Mouse (Mus musculus) midbrain, embryonic 15.5 days (tissue): ENCODE measurements around the gene Mrpl24. TPM values are rescaled to one million over a fixed set of nuclear protein-coding genes. Genes with fewer than 3 reads are reported as not detected.

Experiments used
- ATAC-seq: fragments of 200-750 bp; cut with Nextera tagmentation; replicated peaks from 2 replicates; pipeline ENCODE4 v1.8.0; 2017; ENCODE audit warnings: moderate TSS enrichment
- H3K27ac ChIP-seq: fragments of 300-500 bp; sonication (generic); 2 replicates; pipeline ENCODE4 v1.5.1; 2015; ENCODE audit warnings: mild to moderate bottlenecking, inconsistent platforms
- H3K27me3 ChIP-seq: fragments of 300-500 bp; sonication (generic); replicated peaks from 2 replicates; pipeline ENCODE4 v1.6.1; 2015; ENCODE audit warnings: inconsistent platforms
- H3K36me3 ChIP-seq: fragments of 300-500 bp; sonication (generic); replicated peaks from 2 replicates; pipeline ENCODE4 v1.6.1; 2015; ENCODE audit warnings: inconsistent platforms
- H3K4me1 ChIP-seq: fragments of 300-500 bp; sonication (generic); 2 replicates; pipeline ENCODE4 v1.6.1; 2015; ENCODE audit warnings: inconsistent platforms
- H3K4me2 ChIP-seq: fragments of 300-500 bp; sonication (generic); 2 replicates; pipeline ENCODE4 v1.6.1; 2015; ENCODE audit warnings: inconsistent platforms, mild to moderate bottlenecking, moderate library complexity
- H3K4me3 ChIP-seq: fragments of 300-500 bp; sonication (generic); 2 replicates; pipeline ENCODE4 v1.5.1; 2015; ENCODE audit warnings: mild to moderate bottlenecking, inconsistent platforms
- H3K9ac ChIP-seq: fragments of 300-500 bp; sonication (generic); 2 replicates; pipeline ENCODE4 v1.6.1; 2015; ENCODE audit warnings: mild to moderate bottlenecking, inconsistent platforms
- H3K9me3 ChIP-seq: fragments of 300-500 bp; sonication (generic); 2 replicates; pipeline ENCODE4 v1.6.1; 2016; ENCODE audit warnings: inconsistent platforms
- WGBS: fragments of 180-500 bp; shearing (Covaris S2); methylation state at CpG from one replicate; pipeline ENCODE4 v1.1.7; 2015; ENCODE audit warnings: mixed read lengths; 5-methylcytosine and 5-hydroxymethylcytosine counted together
- polyA plus RNA-seq: library from polyadenylated mRNA; unstranded; fragments of >200 nt; fragmentation: Nextera tagmentation; extraction: Ambion mirVana; gene quantifications from 2 replicates; pipeline ENCODE4 v1.2.1, GENCODE M21; 2015

Mrpl24 gene
- polyA plus RNA-seq, 1 experiment from 2014 or later: 55.4 TPM

- Histone ChIP-seq H3K4me1 (peaks cover 19% of the 10 kb centered on the region), H3K9me3 (no peaks in the 10 kb centered on the region), H3K36me3 (peaks cover 22% of the 10 kb centered on the region), H3K27ac (no peak overlapping the region), H3K4me2 (no peak overlapping the region), H3K27me3 (no peaks in the 10 kb centered on the region), H3K4me3 (no peak overlapping the region), H3K9ac (no peak overlapping the region)
- WGBS: 90% methylated on average over 1 of the region's 1 CpGs
- ATAC-seq: no peak
These were observed 2.3 kb upstream of the Mrpl24 start for GRCm38 (mm10) chr3:87916990-87917389.

GRCm38 (mm10) chr3:87918551-87918950 is 755 bp upstream of the Mrpl24 start:
- Histone ChIP-seq H3K9me3 (no peaks in the 10 kb centered on the region), H3K4me3 (no peak overlapping the region), H3K27me3 (no peaks in the 10 kb centered on the region), H3K9ac (no peak overlapping the region), H3K27ac (peak overlapping the region; percentile 63; the same call in 1 of the 2 replicates), H3K4me2 (peak overlapping the region; percentile 74), H3K4me1 (peaks cover 19% of the 10 kb centered on the region), H3K36me3 (peaks cover 36% of the 10 kb centered on the region)
- peak; percentile 7; the same call in 1 of the 2 replicates for ATAC-seq
- WGBS: 95% methylated on average over 1 of the region's 1 CpGs

DNA sequence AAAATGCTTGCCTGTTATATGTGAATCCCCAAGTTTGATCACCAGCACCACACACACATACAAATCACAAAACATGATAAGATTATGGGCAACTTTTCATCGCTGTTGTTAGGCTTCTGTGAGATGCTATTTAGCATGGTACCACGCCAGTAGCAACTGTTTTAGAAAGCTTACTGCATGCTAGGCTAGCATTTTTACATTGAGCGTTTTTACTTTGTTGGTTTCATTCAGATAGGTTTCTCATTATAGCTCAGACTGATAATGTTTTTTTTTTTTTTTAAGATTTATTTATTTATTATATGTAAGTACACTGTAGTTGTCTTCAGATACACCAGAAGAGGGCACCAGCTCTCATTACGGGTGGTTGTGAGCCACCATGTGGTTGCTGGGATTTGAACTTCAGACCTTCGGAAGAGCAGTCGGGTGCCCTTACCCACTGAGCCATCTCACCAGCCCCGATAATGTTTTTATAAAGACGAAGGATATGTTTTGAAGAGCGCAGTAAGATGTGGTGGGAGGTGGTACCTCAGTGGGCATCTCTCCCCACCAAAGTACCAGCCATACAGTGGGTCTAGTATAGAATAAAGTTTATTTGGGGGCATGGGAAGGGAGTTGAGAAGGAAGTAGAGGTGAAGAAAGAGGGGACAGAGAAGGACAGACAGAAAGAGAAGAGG is 1.1 kb downstream of the Mrpl24 start:
- Histone ChIP-seq H3K36me3 (peaks cover 38% of the 10 kb centered on the region; the same call in 1 of the 2 replicates), H3K27me3 (no peaks in the 10 kb centered on the region), H3K4me1 (peaks cover 19% of the 10 kb centered on the region), H3K27ac (no peak overlapping the region), H3K9me3 (no peaks in the 10 kb centered on the region), H3K9ac (peak overlapping the region; percentile 47; the same call in 1 of the 2 replicates), H3K4me3 (peak overlapping the region; percentile 65), H3K4me2 (peak overlapping the region; percentile 74)
- ATAC-seq: no peak
- WGBS: 69% methylated on average over 9 of the region's 9 CpGs

DNA sequence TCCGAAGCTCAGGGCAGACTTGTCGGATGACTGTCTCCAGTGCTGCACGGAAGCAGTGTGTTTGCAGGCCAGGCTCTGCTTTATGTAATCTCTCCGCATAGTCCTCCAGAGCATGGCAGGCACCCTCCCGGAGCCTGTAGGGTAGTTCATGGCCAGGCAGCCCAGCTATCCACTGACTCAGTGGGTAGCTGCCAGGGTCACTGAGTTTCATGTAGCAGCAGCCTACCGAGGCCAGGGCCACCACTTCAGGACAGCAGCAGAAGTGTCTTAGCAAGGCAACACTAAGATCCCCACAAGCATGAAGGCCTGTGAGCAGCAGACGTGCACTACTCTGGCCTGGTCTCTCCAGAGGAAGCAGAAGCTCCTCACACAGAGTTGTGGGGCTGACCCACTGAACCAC is 5.7 kb downstream of the Mrpl24 start:
- Histone ChIP-seq H3K4me1 (peaks cover 18% of the 10 kb centered on the region), H3K27me3 (no peaks in the 10 kb centered on the region), H3K4me3 (no peak overlapping the region), H3K27ac (no peak overlapping the region), H3K36me3 (peaks cover 37% of the 10 kb centered on the region; the same call in 1 of the 2 replicates), H3K4me2 (no peak overlapping the region), H3K9ac (no peak overlapping the region), H3K9me3 (no peaks in the 10 kb centered on the region)
- ATAC-seq: no peak
- 93% methylated on average over 7 of the region's 7 CpGs for WGBS

DNA sequence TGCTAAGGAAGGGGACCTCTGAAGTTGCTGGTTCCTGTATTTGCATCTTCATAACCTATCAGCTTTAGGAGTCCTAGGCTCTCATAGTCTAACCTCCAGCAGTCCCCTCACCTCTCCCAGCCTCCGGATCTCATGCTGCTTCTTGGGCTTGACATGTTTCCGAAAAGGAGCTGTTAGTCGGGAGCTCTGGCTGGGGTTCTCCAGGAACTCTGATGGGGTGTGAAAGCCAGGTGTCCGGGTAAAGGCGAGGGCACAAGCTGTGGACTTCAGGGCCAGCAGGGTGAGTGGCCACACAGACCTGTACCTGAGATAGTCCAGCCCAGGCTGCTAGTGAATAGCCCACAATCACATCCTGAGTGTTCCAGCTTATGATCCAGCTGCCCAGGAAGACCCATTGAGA is 8.1 kb downstream of the Mrpl24 start:
- H3K27ac ChIP-seq: no peak overlapping the region
- H3K4me3 ChIP-seq: no peak overlapping the region
- H3K4me1 ChIP-seq: peaks cover 25% of the 10 kb centered on the region
- no peaks in the 10 kb centered on the region for H3K9me3 ChIP-seq
- no peak overlapping the region for H3K9ac ChIP-seq
- H3K36me3 ChIP-seq: peaks cover 33% of the 10 kb centered on the region; the same call in 1 of the 2 replicates
- WGBS: 85% methylated on average over 5 of the region's 5 CpGs
- no peak overlapping the region for H3K4me2 ChIP-seq
- H3K27me3 ChIP-seq: no peaks in the 10 kb centered on the region
- ATAC-seq: no peak

DNA sequence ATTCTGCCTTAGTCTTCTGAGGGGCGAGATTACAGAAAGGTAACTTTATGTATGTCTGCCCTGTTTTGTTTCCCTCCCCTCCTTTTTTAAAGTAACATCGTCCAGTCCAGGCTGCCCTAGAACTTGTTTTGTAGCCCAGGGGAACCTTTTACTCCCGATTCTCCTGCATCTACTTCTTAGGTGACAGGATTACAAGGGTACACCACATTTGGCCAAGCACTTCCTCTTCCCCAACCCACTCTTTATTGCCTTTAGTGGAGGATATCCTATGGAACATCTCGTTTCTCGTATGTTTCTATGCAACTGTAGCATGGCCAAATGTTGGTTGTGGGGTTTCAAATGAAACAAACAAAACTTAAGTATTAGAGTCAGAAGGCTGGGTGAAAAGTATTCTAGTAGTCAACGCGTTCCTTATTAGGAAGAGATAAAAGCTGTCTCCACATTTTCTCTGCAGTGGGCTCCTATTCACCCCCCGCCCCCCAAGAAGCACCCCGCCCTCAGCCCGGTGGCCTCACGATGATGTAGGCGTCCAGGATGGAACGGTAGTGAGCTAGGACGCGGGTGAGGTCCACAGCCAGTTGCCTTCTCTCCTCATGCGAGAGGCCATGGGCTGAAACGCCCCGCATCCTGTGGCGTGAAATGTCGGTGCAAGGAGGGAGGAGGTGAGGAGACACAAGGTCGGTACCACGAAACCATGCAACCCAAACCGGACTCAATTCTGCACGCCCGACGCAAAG is 10.2 kb downstream of the Mrpl24 start:
- H3K27ac ChIP-seq: peak overlapping the region; percentile 92
- peaks cover 14% of the 10 kb centered on the region; the same call in 1 of the 2 replicates for H3K36me3 ChIP-seq
- H3K27me3 ChIP-seq: no peaks in the 10 kb centered on the region
- ATAC-seq: peak; percentile 73
- peak overlapping the region; percentile 82 for H3K9ac ChIP-seq
- H3K4me3 ChIP-seq: peak overlapping the region; percentile 88
- H3K4me1 ChIP-seq: peaks cover 39% of the 10 kb centered on the region
- peak overlapping the region; percentile 77 for H3K4me2 ChIP-seq
- WGBS: 7% methylated on average over 26 of the region's 26 CpGs
- no peaks in the 10 kb centered on the region for H3K9me3 ChIP-seq

DNA sequence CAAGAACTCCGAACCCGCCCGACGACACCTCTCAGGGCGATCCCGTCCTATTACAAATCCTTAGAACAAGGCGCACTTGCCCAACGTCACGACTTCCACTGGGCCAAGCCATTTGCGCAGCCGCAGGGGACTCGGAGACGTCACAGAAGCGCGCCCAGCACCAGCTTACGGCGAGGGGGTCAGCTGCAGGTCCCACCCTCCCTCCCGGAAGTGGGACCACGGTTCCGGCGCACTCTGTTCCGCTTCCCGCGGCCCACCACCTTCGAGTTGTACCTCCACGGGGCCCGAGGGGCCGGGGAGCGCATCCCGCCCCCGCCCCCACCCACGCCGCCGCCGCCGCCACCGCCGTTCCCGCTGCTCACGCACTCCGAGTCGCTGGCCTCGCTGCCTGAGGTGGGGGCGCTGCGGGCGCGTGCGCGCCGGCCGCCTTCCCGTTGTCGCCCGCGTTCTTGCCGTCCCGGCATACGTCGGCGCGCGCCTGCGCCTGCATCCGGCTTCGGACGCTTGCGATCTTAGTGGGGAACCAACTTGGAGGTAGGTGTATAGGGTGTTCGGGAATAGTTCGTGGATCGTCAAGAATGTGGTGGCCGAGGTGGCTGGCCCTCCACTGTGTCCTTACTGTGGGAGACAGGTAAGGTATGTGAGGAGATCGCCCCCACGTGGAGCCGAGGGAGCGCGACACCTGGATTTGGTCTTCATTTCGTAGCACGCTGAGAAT is 10.9 kb downstream of the Mrpl24 start, which contains the start of the genes Isg20l2 and Rrnad1:
Isg20l2 (plus strand) TSS at position 237 of the 718 bp plus-strand sequence.
Rrnad1 (minus strand) TSS at position 640 of the 718 bp plus-strand sequence.
- Histone ChIP-seq H3K9me3 (no peaks in the 10 kb centered on the region), H3K9ac (peak within 1 kb of the TSS; percentile 82), H3K36me3 (0 out of 2 replicates have a peak, but pooled peaks cover 7% of the 10 kb centered on the region), H3K27me3 (no peaks in the 10 kb centered on the region), H3K4me3 (peak within 1 kb of the TSS; percentile 88), H3K27ac (peak within 1 kb of the TSS; percentile 92), H3K4me1 (peaks cover 46% of the 10 kb centered on the region), H3K4me2 (peak within 1 kb of the TSS; percentile 77)
- under 1% methylated on average over 61 of the region's 78 CpGs for WGBS
- ATAC-seq: peak; percentile 97

DNA sequence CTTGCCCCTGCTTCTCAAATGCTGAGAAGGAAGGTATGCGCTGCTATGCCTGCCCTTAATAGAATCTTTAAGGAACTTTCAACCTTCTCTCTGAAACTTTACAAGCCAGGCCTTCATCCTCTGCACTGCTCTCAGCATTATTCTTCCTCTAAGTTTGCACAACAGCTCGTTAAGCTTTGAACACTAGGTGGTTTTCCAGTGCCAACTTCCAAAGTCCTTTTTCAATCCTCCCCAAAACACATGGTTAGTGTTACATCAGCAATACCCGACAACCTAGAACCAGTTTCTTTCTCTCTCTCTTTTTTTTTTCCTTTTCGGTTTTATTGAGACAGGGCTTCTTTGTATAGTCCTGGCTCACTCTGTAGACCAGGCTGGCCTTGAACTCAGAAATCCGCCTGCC is 14.7 kb downstream of the Mrpl24 start:
- 86% methylated on average over 5 of the region's 5 CpGs for WGBS
- H3K4me2 ChIP-seq: no peak overlapping the region
- no peak overlapping the region for H3K9ac ChIP-seq
- peaks cover 51% of the 10 kb centered on the region for H3K4me1 ChIP-seq
- ATAC-seq: no peak
- no peak overlapping the region for H3K4me3 ChIP-seq
- no peaks in the 10 kb centered on the region for H3K9me3 ChIP-seq
- peaks cover 15% of the 10 kb centered on the region for H3K36me3 ChIP-seq
- H3K27me3 ChIP-seq: no peaks in the 10 kb centered on the region
- H3K27ac ChIP-seq: no peak overlapping the region

DNA sequence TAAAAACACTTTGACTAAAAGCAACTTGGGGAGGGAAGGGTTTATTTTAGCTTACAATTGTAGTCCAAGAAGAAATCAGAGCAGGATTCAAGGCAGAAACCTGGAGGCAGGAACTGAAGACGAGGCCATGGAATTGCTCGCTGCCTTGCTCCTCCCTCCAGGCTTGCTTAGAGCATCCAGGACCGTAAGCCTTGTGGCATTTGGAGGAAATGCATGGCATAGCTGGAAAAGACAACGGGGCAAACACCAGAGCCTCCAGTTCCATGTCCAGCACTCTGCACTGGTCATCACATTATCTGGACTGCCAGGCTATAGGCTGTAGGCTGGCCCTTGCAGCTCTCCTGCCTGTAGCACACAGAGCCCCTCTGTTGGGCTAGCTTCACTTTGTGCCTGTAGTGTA is 15.2 kb downstream of the Mrpl24 start:
- Histone ChIP-seq H3K9ac (no peak overlapping the region), H3K27me3 (no peaks in the 10 kb centered on the region), H3K27ac (no peak overlapping the region), H3K4me2 (no peak overlapping the region), H3K36me3 (peaks cover 19% of the 10 kb centered on the region), H3K4me3 (no peak overlapping the region), H3K9me3 (no peaks in the 10 kb centered on the region), H3K4me1 (peaks cover 47% of the 10 kb centered on the region)
- 60% methylated on average over 4 of the region's 4 CpGs for WGBS
- no peak for ATAC-seq

- no peak overlapping the region for H3K4me2 ChIP-seq
- no peak overlapping the region for H3K27ac ChIP-seq
- no peaks in the 10 kb centered on the region for H3K27me3 ChIP-seq
- H3K9ac ChIP-seq: no peak overlapping the region
- 83% methylated on average over 4 of the region's 4 CpGs for WGBS
- no peak for ATAC-seq
- no peaks in the 10 kb centered on the region for H3K9me3 ChIP-seq
- peaks cover 47% of the 10 kb centered on the region for H3K4me1 ChIP-seq
- H3K36me3 ChIP-seq: peaks cover 26% of the 10 kb centered on the region
- H3K4me3 ChIP-seq: no peak overlapping the region
These were observed 15.9 kb downstream of the Mrpl24 start for GRCm38 (mm10) chr3:87935201-87935600.

GRCm38 (mm10) chr3:87935776-87936175 is 16.5 kb downstream of the Mrpl24 start:
- Histone ChIP-seq H3K9ac (no peak overlapping the region), H3K4me2 (no peak overlapping the region), H3K36me3 (peaks cover 29% of the 10 kb centered on the region), H3K4me3 (no peak overlapping the region), H3K27me3 (no peaks in the 10 kb centered on the region), H3K4me1 (peaks cover 45% of the 10 kb centered on the region), H3K27ac (no peak overlapping the region), H3K9me3 (no peaks in the 10 kb centered on the region)
- 95% methylated on average over 2 of the region's 2 CpGs for WGBS
- peak; percentile 41; the same call in 1 of the 2 replicates for ATAC-seq

DNA sequence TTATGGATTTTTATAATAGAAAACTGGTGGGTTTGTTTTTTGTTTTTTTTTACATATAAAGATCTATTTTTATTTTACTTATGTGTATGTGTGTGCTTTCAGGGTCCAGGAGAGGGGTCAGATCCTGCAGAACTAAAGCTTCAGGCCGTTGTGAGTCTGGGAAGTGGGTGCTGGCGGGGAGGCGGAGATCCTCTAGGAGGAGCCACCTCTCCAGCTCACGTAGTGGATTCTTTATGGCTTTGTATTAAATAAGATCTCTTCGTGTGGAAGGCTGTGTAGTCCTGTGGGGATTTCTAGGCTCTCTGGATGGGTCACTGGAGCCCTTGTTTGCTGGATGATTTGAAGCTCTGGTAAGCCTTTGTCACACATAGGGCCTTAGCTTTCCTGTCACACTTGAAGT is 21.3 kb downstream of the Mrpl24 start:
- H3K9me3 ChIP-seq: no peaks in the 10 kb centered on the region
- no peak for ATAC-seq
- H3K27ac ChIP-seq: no peak overlapping the region
- H3K9ac ChIP-seq: no peak overlapping the region
- H3K4me1 ChIP-seq: peaks cover 11% of the 10 kb centered on the region
- no peak overlapping the region for H3K4me3 ChIP-seq
- 55% methylated on average over 5 of the region's 5 CpGs for WGBS
- no peaks in the 10 kb centered on the region for H3K27me3 ChIP-seq
- peaks cover 30% of the 10 kb centered on the region for H3K36me3 ChIP-seq
- no peak overlapping the region for H3K4me2 ChIP-seq
